Mouse (Mus musculus) liver, postnatal 0 days (tissue): ENCODE results near the gene Nhp2.

Experiments used
- CTCF ChIP-seq: sonication (generic); IDR thresholded peaks from 2 replicates; pipeline ENCODE4 v1.5.1; 2016; ENCODE audit warnings: antibody characterized with exemption, low read depth
- EP300 ChIP-seq: IDR thresholded peaks from 2 replicates; pipeline ENCODE4 v1.6.1; 2016; ENCODE audit warnings: antibody characterized with exemption, low read depth, mild to moderate bottlenecking

- TF ChIP-seq CTCF, result no peak
- peak; percentile 27; the same call in 1 of the 2 replicates for TF ChIP-seq EP300
These were observed 12.3 kb upstream of the Nhp2 start for GRCm38 (mm10) chr11:51607096-51607738.
